Mouse (Mus musculus) testis, adult 2 months (tissue): ENCODE results near the gene Mogs.

Experiments
- CTCF ChIP-seq: fragments of 200-500 bp; IDR thresholded peaks from 2 replicates; pipeline ENCODE4 v1.5.1; 2012; ENCODE audit warnings: low read depth, mild to moderate bottlenecking, inconsistent platforms, low read length, moderate library complexity; ENCODE audit not compliant: control insufficient read depth, insufficient read depth, insufficient replicate concordance
- POLR2A ChIP-seq: fragments of 200-500 bp; IDR thresholded peaks from 2 replicates; pipeline ENCODE4 v1.6.1; 2012; ENCODE audit warnings: low read depth, mild to moderate bottlenecking, inconsistent platforms, low read length, moderate library complexity; ENCODE audit not compliant: control insufficient read depth

DNA sequence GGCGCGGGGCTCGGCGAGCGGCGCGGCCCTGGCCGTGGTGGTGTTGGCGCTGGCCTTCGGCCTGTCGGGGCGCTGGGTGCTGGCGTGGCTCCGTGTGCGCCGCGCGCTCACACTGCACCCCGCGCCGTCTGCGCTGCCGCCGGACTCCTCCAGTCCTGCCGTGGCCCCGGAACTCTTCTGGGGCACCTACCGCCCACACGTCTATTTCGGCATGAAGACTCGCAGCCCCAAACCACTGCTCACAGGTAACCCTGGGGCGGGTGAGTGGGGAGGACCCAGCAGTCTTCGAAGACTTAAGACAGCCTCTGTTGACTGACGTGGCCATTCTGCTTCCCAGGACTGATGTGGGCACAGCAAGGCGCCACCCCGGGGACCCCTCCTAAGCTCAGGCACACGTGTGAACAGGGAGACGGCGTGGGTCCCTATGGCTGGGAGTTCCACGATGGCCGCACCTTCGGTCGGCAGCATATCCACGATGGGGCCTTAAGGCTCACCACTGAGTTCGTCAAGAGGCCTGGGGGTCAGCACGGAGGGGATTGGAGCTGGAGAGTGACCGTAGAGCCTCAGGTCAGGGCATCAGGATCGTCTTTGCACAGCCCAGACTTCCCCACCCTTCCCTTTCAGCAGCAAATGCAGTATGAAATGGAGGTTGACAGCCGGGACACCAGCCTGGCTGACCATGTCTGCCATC is 531 bp downstream of the Mogs start:
- TF ChIP-seq POLR2A (no peak), CTCF (no peak)
